In genomic region chr9:52298329-52298728, GRCm38 (mm10) we compare ENCODE assay signal across 8 mouse cellular contexts.
A peak's percentile ranks its signal among the peaks of the same experiment; 100 is the strongest.
DNase-seq lines count a peak whose midpoint lies in the region.

No protein-coding gene starts in this region.

- DNase-seq in frontal cortex, postnatal 36 days (ENCODE audit: low spot score in 2 of 2), result peak; percentile 26 to 62
- no peak for DNase-seq in frontal cortex, postnatal 14 days (ENCODE audit: low spot score in 2 of 2)
- DNase-seq in lung, postnatal 10 days, result peak; percentile 22
- no peak for DNase-seq in lung, postnatal 14 days
- DNase-seq in c-Kit-positive CD71-negative TER-119-negative erythroid progenitor cells, embryonic 14.5 days (ENCODE audit: low read depth), result peak; percentile 26
- DNase-seq in hindlimb bud, embryonic 11.5 days (ENCODE audit: extremely low spot score, low read depth, low spot score), result peak; percentile 28
- DNase-seq in retina, embryonic 14.5 days (ENCODE audit: low spot score), result peak; percentile 81
- DNase-seq in adrenal gland, adult 8-10 months, result no peak

Comparison
In these comparisons a context has a peak if more than half of its experiments do, and no peak if none do; other contexts are left out.
1. DNase-seq: peak in frontal cortex, postnatal 36 days (2 of 2), lung, postnatal 10 days (single experiment), c-Kit-positive CD71-negative TER-119-negative erythroid progenitor cells, embryonic 14.5 days (single experiment), hindlimb bud, embryonic 11.5 days (single experiment) and retina, embryonic 14.5 days (single experiment); none in frontal cortex, postnatal 14 days (0 of 2), lung, postnatal 14 days (single experiment) and adrenal gland, adult 8-10 months (single experiment).